Mouse (Mus musculus) left cerebral cortex, adult 8-10 months (tissue): ENCODE results near the gene Eif3k. TPM values are rescaled to one million over a fixed set of nuclear protein-coding genes. Genes with fewer than 3 reads are reported as not detected.

Experiments used
- DNase-seq, 2 experiments: peaks; one replicate each; pipeline ENCODE4 v3.0.0; 2022; ENCODE audit warnings: low spot score in 2 of 2
- total RNA-seq, 4 experiments: library from RNA; stranded (reverse); gene quantifications; 2 replicates each; pipeline ENCODE4 v1.2.4; 2022

Gene Eif3k
- total RNA-seq, 4 experiments from 2014 or later, result 197 to 208 (median 204) TPM

DNA sequence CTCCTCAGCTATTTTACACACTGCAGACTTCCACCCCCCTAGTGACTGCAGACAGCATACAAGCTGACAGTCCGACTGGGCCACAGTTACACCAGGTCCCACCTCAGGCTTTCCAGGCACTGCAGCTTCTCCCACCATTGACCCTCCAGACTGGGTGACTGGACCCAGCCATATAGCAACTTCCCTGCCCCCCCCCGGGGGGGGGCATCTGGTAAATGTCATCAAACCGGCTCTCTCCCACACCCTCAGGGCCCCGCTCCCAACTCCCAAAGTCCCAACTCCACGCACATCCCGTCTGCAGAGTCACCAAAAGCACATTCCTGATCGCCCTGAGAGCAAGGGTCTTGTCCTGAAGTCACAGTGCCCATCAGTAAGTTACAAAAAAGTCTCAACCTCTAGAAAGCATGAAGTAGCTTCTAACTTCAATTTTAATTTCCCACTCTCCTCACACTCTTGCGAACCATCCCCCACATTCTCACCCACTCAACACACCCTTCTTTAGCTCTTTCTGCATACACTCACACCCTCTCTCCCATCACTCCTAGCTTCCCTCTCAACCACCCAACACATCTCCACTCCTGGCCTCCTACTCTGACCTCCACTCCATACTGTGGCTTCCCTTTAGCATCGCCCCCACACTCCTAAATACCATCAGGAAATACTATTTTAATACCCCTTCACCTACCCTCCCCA lies 21.2 kb downstream of the Eif3k start:
- DNase-seq, result no peak

- DNase-seq, result no peak
Observed at GRCm38 (mm10) chr7:28959505-28960045, 22.1 kb downstream of the Eif3k start.

GRCm38 (mm10) chr7:28958770-28959169 lies 22.9 kb downstream of the Eif3k start:
- no peak for DNase-seq

DNA sequence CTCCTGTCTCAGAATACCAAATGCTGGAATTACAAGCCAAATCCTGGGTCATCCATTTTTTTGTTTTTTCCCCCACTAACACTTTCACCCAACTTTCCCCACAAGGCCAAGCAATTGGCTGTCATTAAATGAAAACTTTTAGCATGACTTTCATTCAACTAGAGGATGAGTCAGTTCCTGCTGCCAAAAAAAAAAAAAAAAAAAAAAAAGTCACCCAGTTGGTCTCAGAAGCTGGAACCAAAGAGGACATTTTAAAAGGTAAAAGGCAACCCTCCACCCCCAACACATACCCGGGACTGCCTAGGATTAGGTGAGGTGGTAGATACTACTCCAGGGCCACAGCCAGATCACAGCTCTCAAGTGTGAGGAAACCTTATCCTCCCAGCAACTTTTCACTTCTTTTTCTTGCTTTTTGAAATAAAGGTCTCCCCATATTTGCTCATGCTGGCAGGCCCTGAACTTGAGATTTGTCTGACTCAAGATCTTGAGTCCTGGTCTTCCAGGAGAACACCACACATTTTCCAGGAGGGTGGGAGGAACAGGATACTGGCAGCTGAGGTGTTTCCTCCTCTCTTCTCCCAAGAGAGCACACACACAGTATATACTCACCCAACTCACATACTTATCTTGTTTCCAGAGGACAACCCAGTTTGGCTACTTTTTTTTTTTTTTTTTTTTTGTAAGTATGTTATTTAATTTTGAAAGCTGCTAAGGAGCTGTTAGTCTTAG lies 23.5 kb downstream of the Eif3k start:
- no peak for DNase-seq

DNA sequence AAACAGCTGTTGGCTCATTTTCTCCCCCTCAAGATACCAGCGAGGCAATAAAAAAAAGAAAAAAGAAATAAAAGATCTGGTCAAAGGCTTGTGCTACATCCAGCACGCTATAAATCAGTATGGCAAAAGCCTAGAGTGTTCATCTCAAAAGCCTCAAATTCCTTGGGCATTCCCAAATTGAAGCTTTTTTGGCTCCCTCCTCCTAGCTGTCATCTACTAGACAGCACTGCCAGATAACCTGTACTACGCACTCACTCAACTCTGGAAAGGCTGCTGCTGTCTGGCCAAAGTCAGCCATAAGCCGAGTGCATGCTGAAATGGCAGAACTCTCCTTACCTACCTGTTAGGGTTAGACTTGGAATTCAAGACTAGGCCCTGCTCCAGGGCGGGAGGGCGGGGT lies 24.4 kb downstream of the Eif3k start:
- no peak for DNase-seq

GRCm38 (mm10) chr7:28956270-28956669 lies 25.4 kb downstream of the Eif3k start:
- DNase-seq, result no peak

GRCm38 (mm10) chr7:28955295-28955897 lies 26.3 kb downstream of the Eif3k start:
- no peak for DNase-seq

- DNase-seq, result no peak
Observed at GRCm38 (mm10) chr7:28954773-28955172, 26.9 kb downstream of the Eif3k start.

- DNase-seq, result no peak
Observed at GRCm38 (mm10) chr7:28953476-28954376, 27.9 kb downstream of the Eif3k start.

DNA sequence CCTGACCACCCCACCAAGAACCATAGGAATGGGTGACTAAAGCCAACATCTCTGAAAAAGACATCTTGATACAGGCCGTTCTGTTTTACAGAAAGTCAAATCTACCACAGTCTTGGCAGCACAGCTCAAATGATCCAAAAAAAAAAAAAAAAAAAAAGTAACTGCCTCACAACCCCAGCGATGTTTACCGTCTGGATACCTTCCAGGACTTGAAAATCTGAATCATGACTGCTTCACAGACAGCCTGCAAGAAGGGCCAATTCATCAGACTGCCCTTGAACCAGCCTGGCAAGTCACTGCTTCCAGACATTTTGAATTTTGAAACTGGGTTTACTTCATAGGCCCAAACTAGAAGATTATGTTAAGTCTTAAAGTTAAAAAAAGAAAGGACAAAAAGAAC lies 28.9 kb downstream of the Eif3k start:
- no peak for DNase-seq

- no peak for DNase-seq
Observed at GRCm38 (mm10) chr7:28951764-28952163, 29.9 kb downstream of the Eif3k start.

- DNase-seq, result no peak
Observed at GRCm38 (mm10) chr7:28950346-28951037, 31.2 kb downstream of the Eif3k start.

GRCm38 (mm10) chr7:28949298-28949697 lies 32.4 kb downstream of the Eif3k start:
- DNase-seq, result no peak

DNA sequence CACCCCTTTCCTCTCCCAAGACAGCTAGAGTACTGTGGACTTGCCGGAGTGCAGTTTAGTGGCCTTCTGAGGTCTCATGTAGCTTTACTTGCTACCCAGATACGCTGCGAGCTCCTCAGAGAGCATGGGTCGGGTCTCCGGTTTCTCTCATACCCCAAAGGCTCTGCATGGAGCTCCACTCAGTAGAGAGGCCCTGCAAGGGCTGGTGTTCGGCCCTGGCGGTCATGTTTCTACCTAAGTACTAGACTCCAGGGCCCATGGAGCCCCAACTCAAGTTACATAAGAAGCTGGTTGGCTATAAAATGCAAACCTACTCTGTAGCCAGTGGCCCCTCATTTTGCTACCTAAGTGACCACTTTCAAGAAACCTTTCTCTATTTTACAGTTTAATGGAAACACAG lies 32.9 kb downstream of the Eif3k start:
- no peak for DNase-seq

GRCm38 (mm10) chr7:28946271-28946610 lies 35.4 kb downstream of the Eif3k start:
- DNase-seq, result no peak

DNA sequence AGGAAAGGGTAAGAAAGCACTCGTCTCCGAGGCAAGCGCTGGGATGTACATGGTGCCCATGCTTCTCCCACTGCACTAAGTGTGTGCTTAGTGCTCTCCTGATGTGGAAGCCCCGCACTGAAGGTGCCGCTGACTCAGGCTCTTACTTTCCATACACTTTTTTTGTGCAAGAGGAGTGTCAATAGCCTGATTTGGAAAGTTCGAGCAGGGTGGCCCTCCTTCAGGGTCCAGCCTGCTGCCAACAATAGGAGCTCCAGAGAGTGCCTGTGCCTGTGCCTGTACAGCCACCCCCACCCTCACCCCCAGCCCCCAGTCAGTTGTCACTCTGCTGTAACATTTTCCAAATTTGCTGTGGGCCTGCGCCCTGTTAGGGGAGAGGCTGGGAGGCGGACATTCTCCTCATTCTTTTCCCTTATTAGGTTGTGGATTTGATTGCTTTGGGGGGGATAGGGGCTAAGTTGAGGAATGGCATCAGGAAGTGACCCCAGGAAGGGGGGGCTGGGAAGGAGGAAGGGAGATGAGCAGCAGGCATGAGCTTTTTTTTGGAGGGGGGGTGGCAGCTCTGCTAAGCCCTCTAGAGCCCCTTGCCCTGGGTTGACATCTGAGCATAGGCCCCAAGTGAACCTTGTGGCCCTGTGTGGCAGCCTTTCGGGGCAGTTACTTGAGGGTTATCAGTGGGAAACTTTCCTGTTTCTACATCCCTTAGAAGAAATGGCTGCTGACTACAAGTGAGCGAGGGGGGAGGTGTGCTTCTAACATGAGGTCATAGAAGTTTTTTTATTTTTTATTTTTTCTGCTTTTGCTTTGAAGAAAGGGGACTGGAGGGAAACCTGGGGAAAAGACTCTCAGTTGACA lies 36.0 kb downstream of the Eif3k start:
- DNase-seq, result no peak

- DNase-seq, result no peak
Observed at GRCm38 (mm10) chr7:28944756-28945415, 36.8 kb downstream of the Eif3k start.

DNA sequence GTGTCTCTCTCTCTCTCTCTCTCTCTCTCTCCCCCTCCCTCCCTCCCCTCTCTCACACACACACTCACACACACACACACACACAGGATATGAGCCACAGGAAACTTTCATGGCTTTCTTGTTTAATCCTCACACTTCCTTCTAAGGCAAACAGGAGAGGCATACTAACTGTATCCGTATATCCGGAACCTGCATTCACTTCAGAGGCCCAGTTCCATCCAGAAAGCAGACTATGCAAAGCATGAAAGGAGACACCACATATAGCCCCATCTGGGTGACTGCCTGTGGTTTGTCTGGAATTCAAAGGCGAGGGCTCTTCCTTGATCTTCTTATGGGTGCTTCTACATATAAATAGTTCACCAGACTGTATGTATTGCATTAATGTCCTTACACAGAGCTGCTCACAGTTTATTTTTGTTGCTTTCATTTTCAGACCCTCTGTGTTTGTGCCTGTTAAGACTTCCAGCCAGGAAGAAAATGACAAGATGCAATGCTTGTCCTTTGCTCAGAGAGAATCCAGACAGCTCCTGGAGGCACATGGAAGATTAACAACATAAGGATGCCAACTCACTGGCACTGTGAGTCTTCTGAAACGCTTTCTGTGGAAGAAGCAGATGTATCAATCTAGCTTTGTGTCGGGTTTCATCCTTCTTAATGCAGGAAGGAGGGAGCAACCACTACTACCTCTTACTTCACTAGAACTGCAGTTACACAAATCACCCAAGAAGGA lies 38.0 kb downstream of the Eif3k start:
- no peak for DNase-seq

DNA sequence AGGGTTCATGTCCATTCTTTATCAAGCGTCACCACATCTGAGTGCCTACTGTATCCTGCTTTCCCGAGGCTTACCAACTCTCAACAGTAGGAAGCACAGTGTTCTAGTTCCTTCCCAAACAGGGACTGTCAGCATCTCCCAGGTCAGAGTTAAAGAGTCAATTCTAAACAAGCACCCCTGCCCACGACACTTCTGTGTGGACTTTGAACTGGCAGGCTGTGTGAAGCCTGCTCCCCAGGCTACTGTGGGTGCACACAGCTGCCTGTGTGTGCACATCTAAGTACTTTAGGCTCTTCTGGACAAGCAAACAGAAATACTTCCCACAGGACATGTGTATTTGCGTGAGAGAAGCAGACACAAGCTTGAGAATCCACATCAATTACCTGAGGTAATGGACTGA lies 40.1 kb downstream of the Eif3k start:
- no peak for DNase-seq
